Mouse (Mus musculus) kidney, adult 2 months (tissue): Measurements from ENCODE around the gene Tmbim1.

Source experiments
- CTCF ChIP-seq: fragments of 200-500 bp; conservative IDR thresholded peaks from 2 replicates; pipeline ENCODE4 v1.5.1; 2011; ENCODE audit warnings: low read depth, mild to moderate bottlenecking, control low read depth, low read length, moderate library complexity, mixed read lengths; ENCODE audit not compliant: insufficient read depth, insufficient read length
- POLR2A ChIP-seq: fragments of 200-500 bp; IDR thresholded peaks from one replicate; pipeline ENCODE4 v1.6.1; 2011; ENCODE audit warnings: low read depth, low read length, control low read depth

DNA sequence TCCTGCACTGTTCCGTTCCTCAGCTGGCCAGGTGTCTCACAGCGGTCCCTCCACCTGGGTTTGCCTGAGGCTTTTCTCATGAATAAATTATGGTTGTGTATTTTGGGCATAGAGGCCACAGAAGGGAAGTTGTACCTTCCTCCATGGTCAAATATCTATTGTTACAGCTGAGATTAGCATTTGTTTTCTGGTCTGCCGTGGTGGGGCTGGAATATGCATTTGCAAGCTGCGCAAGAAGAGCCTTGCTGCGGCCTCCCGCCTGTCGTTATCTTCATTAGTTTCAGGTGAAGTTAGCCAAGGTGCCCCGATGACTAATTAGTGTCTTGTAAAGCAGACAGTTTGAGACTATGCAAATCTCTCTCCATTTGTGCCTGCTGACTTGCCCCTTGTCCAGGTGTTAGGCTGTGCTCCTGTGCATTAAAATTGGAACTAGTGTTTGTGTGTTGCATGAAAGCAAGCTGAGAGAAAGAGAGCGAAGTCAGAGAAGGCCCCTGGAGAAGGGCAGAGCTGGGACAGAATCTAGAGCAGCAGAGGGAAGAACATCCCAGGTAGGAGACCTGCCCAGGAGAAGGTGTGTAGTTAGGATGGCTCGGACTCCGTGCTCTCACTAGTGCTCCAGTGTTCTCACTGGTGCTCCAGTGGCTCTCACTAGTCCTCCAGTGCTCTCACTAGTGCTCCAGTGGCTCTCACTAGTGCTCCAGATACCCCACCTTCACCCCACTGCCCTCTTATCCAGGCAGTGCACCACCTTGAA lies 38.9 kb upstream of the Tmbim1 start:
- TF ChIP-seq CTCF (no peak), POLR2A (no peak)
